Mouse (Mus musculus) heart, postnatal 0 days (tissue): ENCODE measurements at regions not wholly inside any gene's neighbourhood (a gene's known extent, or its start where the extent isn't known, plus 50 kb on each side); places are given as distances from the start of the nearest gene placed in this dataset.

Source experiments
- ATAC-seq: fragments of 200-750 bp; cut with Nextera tagmentation; 2 replicates; pipeline ENCODE4 v1.8.0; 2017; ENCODE audit warnings: low read depth, moderate number of reproducible peaks, moderate library complexity; ENCODE audit not compliant: insufficient read depth
- DNase-seq: peaks from one replicate; pipeline ENCODE4 v3.0.0-alpha.2; 2016; ENCODE audit warnings: low spot score
- H3K27ac ChIP-seq: fragments of 300-500 bp; sonication (generic); 2 replicates; pipeline ENCODE4 v1.5.1; 2014; ENCODE audit warnings: low read depth, mild to moderate bottlenecking
- H3K27me3 ChIP-seq: fragments of 300-500 bp; sonication (generic); 2 replicates; pipeline ENCODE4 v1.6.1; 2014; ENCODE audit warnings: low read length, mixed read lengths; ENCODE audit not compliant: control insufficient read depth, insufficient read depth
- H3K36me3 ChIP-seq: fragments of 300-500 bp; sonication (generic); replicated peaks from 2 replicates; pipeline ENCODE4 v1.6.1; 2014; ENCODE audit warnings: low read length, mixed read lengths; ENCODE audit not compliant: control insufficient read depth, insufficient read depth
- H3K4me1 ChIP-seq: fragments of 300-500 bp; sonication (generic); 2 replicates; pipeline ENCODE4 v1.6.1; 2014; ENCODE audit warnings: antibody characterized with exemption; ENCODE audit not compliant: control insufficient read depth, insufficient read depth
- H3K4me2 ChIP-seq: fragments of 300-500 bp; sonication (generic); 2 replicates; pipeline ENCODE4 v1.6.1; 2014; ENCODE audit warnings: low read depth, mild to moderate bottlenecking, low read length, moderate library complexity
- H3K4me3 ChIP-seq: fragments of 300-500 bp; sonication (generic); 2 replicates; pipeline ENCODE4 v1.5.1; 2014; ENCODE audit warnings: low read depth, low read length
- H3K9ac ChIP-seq: fragments of 300-500 bp; sonication (generic); replicated peaks from 2 replicates; pipeline ENCODE4 v1.6.1; 2014; ENCODE audit warnings: low read depth, low read length, mixed read lengths
- H3K9me3 ChIP-seq: fragments of 300-500 bp; sonication (generic); replicated peaks from 2 replicates; pipeline ENCODE4 v1.6.1; 2016; ENCODE audit warnings: low read length; ENCODE audit not compliant: control insufficient read depth
- CTCF ChIP-seq: IDR thresholded peaks from 2 replicates; pipeline ENCODE4 v1.5.1; 2016; ENCODE audit warnings: antibody characterized with exemption, control low read depth, low read depth
- EP300 ChIP-seq: IDR thresholded peaks from 2 replicates; pipeline ENCODE4 v1.6.1; 2016; ENCODE audit warnings: antibody characterized with exemption, low read depth
- WGBS: fragments of 180-500 bp; shearing (Covaris S2); extraction: QIAGEN DNeasy Blood & Tissue Kit; methylation state at CpG from one replicate; pipeline ENCODE4 v1.1.7; 2014; 5-methylcytosine and 5-hydroxymethylcytosine counted together

DNA sequence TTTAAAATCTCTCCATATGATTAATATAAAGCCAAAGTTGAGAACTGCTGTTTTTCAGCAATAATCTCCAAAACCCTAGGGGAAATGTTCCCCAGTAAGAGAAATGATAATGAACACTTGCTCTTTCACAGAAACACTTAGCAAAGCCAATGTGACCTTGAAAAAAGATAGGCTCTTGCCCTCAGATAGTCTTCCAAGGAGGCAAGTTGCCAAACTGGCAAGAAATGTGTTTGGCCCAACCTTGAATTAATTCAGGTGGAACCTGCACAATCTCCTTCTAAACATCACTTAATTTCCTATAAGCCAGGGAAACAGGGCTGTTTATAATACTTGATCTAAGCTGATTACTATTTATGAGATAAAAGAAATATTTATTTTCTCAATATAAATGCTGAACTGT is 244.0 kb upstream of the Gnaz start:
- no peaks in the 10 kb centered on the region for H3K36me3 ChIP-seq
- H3K27me3 ChIP-seq, result no peaks in the 10 kb centered on the region
- peak; percentile 16 for DNase-seq
- no peak overlapping the region for H3K9ac ChIP-seq
- no peaks in the 10 kb centered on the region for H3K9me3 ChIP-seq
- no peak overlapping the region for H3K4me2 ChIP-seq
- TF ChIP-seq EP300, result no peak
- TF ChIP-seq CTCF, result no peak
- no peak overlapping the region for H3K27ac ChIP-seq
- H3K4me1 ChIP-seq, result no peaks in the 10 kb centered on the region
- ATAC-seq, result no peak
- H3K4me3 ChIP-seq, result no peak overlapping the region

GRCm38 (mm10) chr10:74749446-74749845 is 217.5 kb upstream of the Gnaz start:
- Histone ChIP-seq H3K27me3 (no peaks in the 10 kb centered on the region), H3K27ac (no peak overlapping the region), H3K4me2 (no peak overlapping the region), H3K9me3 (no peaks in the 10 kb centered on the region), H3K4me3 (no peak overlapping the region), H3K36me3 (no peaks in the 10 kb centered on the region), H3K4me1 (no peaks in the 10 kb centered on the region), H3K9ac (no peak overlapping the region)
- WGBS, result 68% methylated on average over 2 of the region's 2 CpGs
- ATAC-seq (no peak), DNase-seq (no peak)
- no peak for TF ChIP-seq EP300
- TF ChIP-seq CTCF, result no peak

- DNase-seq, result no peak
- Histone ChIP-seq H3K9ac (no peak overlapping the region), H3K27ac (no peak overlapping the region), H3K4me3 (no peak overlapping the region), H3K9me3 (no peaks in the 10 kb centered on the region), H3K36me3 (no peaks in the 10 kb centered on the region), H3K4me2 (no peak overlapping the region), H3K27me3 (no peaks in the 10 kb centered on the region), H3K4me1 (no peaks in the 10 kb centered on the region)
- TF ChIP-seq CTCF, result no peak
- no peak for TF ChIP-seq EP300
- no peak for ATAC-seq
Measured at GRCm38 (mm10) chr10:74750879-74751278, 216.1 kb upstream of the Gnaz start.

DNA sequence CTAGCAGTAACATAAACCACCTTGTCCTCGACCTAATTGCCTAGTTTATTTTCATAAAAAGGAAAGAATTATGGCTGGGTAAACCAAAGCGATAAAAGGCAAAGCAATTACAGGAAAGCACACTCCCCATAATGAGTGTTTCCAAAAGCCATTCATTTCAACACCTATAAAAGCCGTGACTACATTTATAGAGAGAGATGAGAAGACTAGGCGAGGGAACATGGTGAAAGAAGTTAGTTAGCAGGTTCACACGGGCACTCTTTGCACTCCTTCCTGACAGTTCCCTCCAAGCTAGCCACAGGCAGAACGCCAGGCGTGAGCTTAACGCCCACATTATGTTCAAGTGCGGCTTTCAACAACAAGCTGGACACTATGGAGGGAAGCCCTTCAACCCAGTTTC is 206.2 kb upstream of the Gnaz start:
- Histone ChIP-seq H3K27me3 (no peaks in the 10 kb centered on the region), H3K9ac (no peak overlapping the region), H3K4me1 (no peaks in the 10 kb centered on the region), H3K36me3 (no peaks in the 10 kb centered on the region), H3K4me3 (no peak overlapping the region), H3K4me2 (no peak overlapping the region), H3K9me3 (no peaks in the 10 kb centered on the region), H3K27ac (no peak overlapping the region)
- DNase-seq (no peak), ATAC-seq (no peak)
- TF ChIP-seq EP300 (no peak), CTCF (no peak)
- WGBS, result 60% methylated on average over 9 of the region's 9 CpGs

DNA sequence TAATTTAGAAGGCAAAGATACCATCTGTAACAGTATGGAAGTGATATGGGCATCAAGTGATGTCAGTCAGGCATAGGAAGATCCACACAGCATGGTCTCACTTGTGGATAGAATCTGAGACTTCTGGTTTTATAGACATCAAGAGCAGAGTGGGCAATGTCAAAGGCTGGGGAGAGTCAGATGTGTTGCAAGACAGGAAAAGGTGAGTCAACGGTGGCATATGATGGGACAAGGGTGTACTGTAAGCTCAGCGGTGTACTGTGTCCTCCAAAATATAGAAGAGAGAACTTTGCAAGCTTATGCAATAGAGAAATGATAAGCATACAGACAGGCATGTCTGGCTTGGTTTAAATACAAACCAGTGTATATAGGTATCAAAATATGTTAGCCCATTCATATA is 177.7 kb upstream of the Gnaz start:
- 86% methylated on average over 2 of the region's 2 CpGs for WGBS

GRCm38 (mm10) chr10:74789987-74790386 is 177.0 kb upstream of the Gnaz start:
- no peak for ATAC-seq
- H3K27ac ChIP-seq, result no peak overlapping the region
- H3K4me1 ChIP-seq, result no peaks in the 10 kb centered on the region
- H3K27me3 ChIP-seq, result no peaks in the 10 kb centered on the region
- TF ChIP-seq CTCF, result no peak
- no peak for TF ChIP-seq EP300
- no peak overlapping the region for H3K4me2 ChIP-seq
- no peaks in the 10 kb centered on the region for H3K9me3 ChIP-seq
- no peaks in the 10 kb centered on the region for H3K36me3 ChIP-seq
- no peak overlapping the region for H3K4me3 ChIP-seq
- no peak for DNase-seq
- WGBS, result 57% methylated on average over 3 of the region's 3 CpGs
- no peak overlapping the region for H3K9ac ChIP-seq

More for the DNA sequence above, 177.7 kb upstream of the Gnaz start:
- no peak for DNase-seq
- Histone ChIP-seq H3K4me1 (no peaks in the 10 kb centered on the region), H3K27me3 (no peaks in the 10 kb centered on the region), H3K9ac (no peak overlapping the region), H3K27ac (no peak overlapping the region), H3K4me2 (no peak overlapping the region), H3K9me3 (no peaks in the 10 kb centered on the region), H3K36me3 (no peaks in the 10 kb centered on the region), H3K4me3 (no peak overlapping the region)
- TF ChIP-seq EP300 (no peak), CTCF (no peak)
- ATAC-seq, result no peak
